Mouse (Mus musculus) intestine, postnatal 0 days (tissue): ENCODE measurements around the gene Gm6871. TPM values are rescaled to one million over a fixed set of nuclear protein-coding genes. Genes with fewer than 3 reads are reported as not detected.

Experiments
- ATAC-seq: fragments of 200-750 bp; cut with Nextera tagmentation; 2 replicates; pipeline ENCODE4 v1.8.0; 2017; ENCODE audit warnings: mild to moderate bottlenecking, moderate TSS enrichment, moderate library complexity
- H3K27ac ChIP-seq: fragments of 300-500 bp; sonication (generic); 2 replicates; pipeline ENCODE4 v1.5.1; 2014; ENCODE audit warnings: mild to moderate bottlenecking, low read depth, low read length, moderate library complexity
- H3K27me3 ChIP-seq: fragments of 300-500 bp; sonication (generic); replicated peaks from 2 replicates; pipeline ENCODE4 v1.6.1; 2014; ENCODE audit warnings: low read length, mixed read lengths; ENCODE audit not compliant: control insufficient read depth, insufficient read depth
- H3K36me3 ChIP-seq: fragments of 300-500 bp; sonication (generic); 2 replicates; pipeline ENCODE4 v1.6.1; 2014; ENCODE audit warnings: mild to moderate bottlenecking, moderate library complexity; ENCODE audit not compliant: control insufficient read depth, insufficient read depth
- H3K4me1 ChIP-seq: fragments of 300-500 bp; sonication (generic); replicated peaks from 2 replicates; pipeline ENCODE4 v1.6.1; 2014; ENCODE audit warnings: antibody characterized with exemption, low read length, mixed read lengths; ENCODE audit not compliant: control insufficient read depth, insufficient read depth
- H3K4me2 ChIP-seq: fragments of 300-500 bp; sonication (generic); replicated peaks from 2 replicates; pipeline ENCODE4 v1.6.1; 2014; ENCODE audit warnings: low read depth, mild to moderate bottlenecking, moderate library complexity
- H3K4me3 ChIP-seq: fragments of 300-500 bp; sonication (generic); 2 replicates; pipeline ENCODE4 v1.5.1; 2014; ENCODE audit warnings: low read depth, low read length
- H3K9ac ChIP-seq: fragments of 300-500 bp; sonication (generic); 2 replicates; pipeline ENCODE4 v1.6.1; 2014; ENCODE audit warnings: mild to moderate bottlenecking, low read depth, low read length
- H3K9me3 ChIP-seq: fragments of 300-500 bp; sonication (generic); 2 replicates; pipeline ENCODE4 v1.6.1; 2016; ENCODE audit warnings: mixed run types; ENCODE audit not compliant: control insufficient read depth
- CTCF ChIP-seq: sonication (generic); IDR thresholded peaks from 2 replicates; pipeline ENCODE4 v1.5.1; 2016; ENCODE audit warnings: low read depth, mild to moderate bottlenecking, control low read depth, antibody characterized with exemption, moderate library complexity
- WGBS: fragments of 180-500 bp; shearing (Covaris S2); extraction: QIAGEN DNeasy Blood & Tissue Kit; methylation state at CpG from one replicate; pipeline ENCODE4 v1.1.7; 2014; 5-methylcytosine and 5-hydroxymethylcytosine counted together
- polyA plus RNA-seq: library from polyadenylated mRNA; unstranded; fragments of >200 nt; fragmentation: Nextera tagmentation; extraction: Ambion mirVana; gene quantifications from 2 replicates; pipeline ENCODE4 v1.2.1, GENCODE M21; 2015

Gm6871 gene
- polyA plus RNA-seq, 1 experiment from 2014 or later: not detected

DNA sequence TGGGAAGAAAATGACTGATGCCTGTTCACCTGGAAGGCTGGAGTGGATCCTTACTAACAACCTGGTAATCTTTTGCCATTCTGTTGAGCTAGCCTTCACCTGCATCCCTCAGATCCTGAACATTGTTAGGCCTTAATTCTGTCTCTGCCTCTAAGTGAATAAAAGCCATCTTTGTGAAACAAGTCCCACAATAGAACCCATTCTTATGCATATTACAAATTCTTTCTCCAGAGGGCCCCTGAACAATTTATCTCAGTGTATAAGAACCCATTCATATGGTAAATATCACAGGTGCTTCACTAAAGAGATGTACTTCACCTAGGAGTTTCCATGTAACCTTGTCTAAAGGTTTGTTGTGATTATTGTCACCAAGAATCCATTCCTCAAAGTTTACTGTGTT lies 8.6 kb upstream of the Gm6871 start:
- Histone ChIP-seq H3K36me3 (no peaks in the 10 kb centered on the region), H3K27me3 (no peaks in the 10 kb centered on the region), H3K4me2 (no peak overlapping the region), H3K27ac (no peak overlapping the region), H3K9ac (no peak overlapping the region), H3K4me3 (no peak overlapping the region), H3K9me3 (no peaks in the 10 kb centered on the region), H3K4me1 (no peaks in the 10 kb centered on the region)
- TF ChIP-seq CTCF: no peak
- ATAC-seq: no peak

- Histone ChIP-seq H3K9ac (no peak overlapping the region), H3K9me3 (no peaks in the 10 kb centered on the region), H3K4me2 (no peak overlapping the region), H3K27me3 (no peaks in the 10 kb centered on the region), H3K4me1 (no peaks in the 10 kb centered on the region), H3K36me3 (no peaks in the 10 kb centered on the region), H3K4me3 (no peak overlapping the region), H3K27ac (no peak overlapping the region)
- no peak for ATAC-seq
- WGBS: 86% methylated on average over 2 of the region's 2 CpGs
- no peak for TF ChIP-seq CTCF
Observed at GRCm38 (mm10) chr7:41577956-41578355, 4.5 kb upstream of the Gm6871 start.

DNA sequence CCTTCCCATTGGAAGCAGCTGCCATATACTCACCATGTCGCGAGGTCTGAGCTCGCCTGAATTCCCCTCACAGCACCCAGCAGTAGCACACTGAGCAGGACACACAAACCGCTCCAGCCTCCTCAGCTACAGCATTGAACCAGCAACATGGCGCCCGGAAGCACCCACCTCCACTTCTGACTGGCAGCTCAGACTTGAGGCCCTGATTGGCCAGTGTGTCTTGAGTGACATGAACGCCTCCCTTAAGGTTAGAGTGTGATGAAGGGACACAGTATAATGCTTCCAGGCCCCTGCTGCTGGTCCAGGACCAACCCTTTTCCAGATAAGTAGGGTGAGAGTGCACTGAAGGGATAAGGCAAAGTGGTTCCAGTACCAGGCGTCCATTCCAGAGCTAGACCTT lies 12.8 kb downstream of the Gm6871 start:
- Histone ChIP-seq H3K27me3 (no peaks in the 10 kb centered on the region), H3K4me2 (no peak overlapping the region), H3K27ac (no peak overlapping the region), H3K9me3 (peaks cover 3% of the 10 kb centered on the region; the same call in 1 of the 2 replicates), H3K36me3 (no peaks in the 10 kb centered on the region), H3K9ac (no peak overlapping the region), H3K4me3 (no peak overlapping the region), H3K4me1 (no peaks in the 10 kb centered on the region)
- no peak for ATAC-seq
- 59% methylated on average over 8 of the region's 8 CpGs for WGBS
- TF ChIP-seq CTCF: no peak

- Histone ChIP-seq H3K27me3 (no peaks in the 10 kb centered on the region), H3K9ac (no peak overlapping the region), H3K4me1 (no peaks in the 10 kb centered on the region), H3K4me2 (no peak overlapping the region), H3K27ac (no peak overlapping the region), H3K36me3 (no peaks in the 10 kb centered on the region), H3K4me3 (no peak overlapping the region), H3K9me3 (no peaks in the 10 kb centered on the region)
- ATAC-seq: no peak
- 87% methylated on average over 3 of the region's 3 CpGs for WGBS
- no peak for TF ChIP-seq CTCF
Observed at GRCm38 (mm10) chr7:41512672-41513071, 60.8 kb downstream of the Gm6871 start.

DNA sequence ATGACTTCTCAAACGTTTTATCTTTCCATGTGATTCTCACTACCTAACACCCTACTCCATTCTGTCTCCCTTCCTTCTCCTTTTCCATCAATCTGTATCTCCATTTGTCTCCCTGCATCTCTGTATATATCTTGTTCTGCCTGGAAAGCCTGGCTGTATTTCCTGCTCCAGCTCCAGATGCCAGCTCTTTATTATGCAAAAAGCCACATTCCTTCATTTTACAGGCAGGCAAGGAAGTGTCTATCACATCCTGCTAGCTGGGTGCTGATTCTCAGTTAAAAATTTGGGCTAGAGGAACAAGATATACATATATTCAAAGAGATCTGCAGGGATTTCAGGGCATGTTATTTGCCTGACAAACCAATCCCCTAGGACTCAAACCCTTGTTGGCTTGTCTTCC lies 61.3 kb downstream of the Gm6871 start:
- ATAC-seq: no peak

GRCm38 (mm10) chr7:41502402-41502801 lies 71.1 kb downstream of the Gm6871 start:
- H3K9me3 ChIP-seq: no peaks in the 10 kb centered on the region
- no peak for ATAC-seq
- WGBS: 47% methylated on average over 1 of the region's 1 CpGs
- H3K4me2 ChIP-seq: no peak overlapping the region
- 0 out of 2 replicates have a peak, but pooled peaks have one; percentile 12 for TF ChIP-seq CTCF
- H3K27me3 ChIP-seq: no peaks in the 10 kb centered on the region
- H3K4me3 ChIP-seq: no peak overlapping the region
- H3K9ac ChIP-seq: no peak overlapping the region
- H3K36me3 ChIP-seq: no peaks in the 10 kb centered on the region
- H3K4me1 ChIP-seq: no peaks in the 10 kb centered on the region
- H3K27ac ChIP-seq: no peak overlapping the region

More for the DNA sequence above, 61.3 kb downstream of the Gm6871 start:
- H3K4me1 ChIP-seq: no peaks in the 10 kb centered on the region
- H3K4me2 ChIP-seq: no peak overlapping the region
- no peak overlapping the region for H3K9ac ChIP-seq
- no peak overlapping the region for H3K4me3 ChIP-seq
- H3K27me3 ChIP-seq: no peaks in the 10 kb centered on the region
- H3K9me3 ChIP-seq: no peaks in the 10 kb centered on the region
- H3K36me3 ChIP-seq: no peaks in the 10 kb centered on the region
- WGBS: 18% methylated on average over 1 of the region's 1 CpGs
- TF ChIP-seq CTCF: no peak
- no peak overlapping the region for H3K27ac ChIP-seq
